Mouse (Mus musculus) hindbrain, embryonic 14.5 days (tissue): ENCODE measurements around the gene Itih5. TPM values are rescaled to one million over a fixed set of nuclear protein-coding genes. Genes with fewer than 3 reads are reported as not detected.

Source experiments
- ATAC-seq: fragments of 200-750 bp; cut with Nextera tagmentation; 2 replicates; pipeline ENCODE4 v1.8.0; 2017; ENCODE audit warnings: moderate number of reproducible peaks, mild to moderate bottlenecking, moderate TSS enrichment, moderate library complexity; ENCODE audit not compliant: low FRiP score
- DNase-seq: peaks from one replicate; pipeline ENCODE4 v3.0.0-alpha.2; 2015; ENCODE audit warnings: low spot score
- H3K27ac ChIP-seq: fragments of 300-500 bp; sonication (generic); 2 replicates; pipeline ENCODE4 v1.5.1; 2014; ENCODE audit warnings: mild to moderate bottlenecking, moderate library complexity
- H3K27me3 ChIP-seq: fragments of 300-500 bp; sonication (generic); 2 replicates; pipeline ENCODE4 v1.6.1; 2014; ENCODE audit warnings: mild to moderate bottlenecking, low read length, mixed read lengths; ENCODE audit not compliant: control insufficient read depth, insufficient read depth
- H3K36me3 ChIP-seq: fragments of 300-500 bp; sonication (generic); replicated peaks from 2 replicates; pipeline ENCODE4 v1.6.1; 2014; ENCODE audit not compliant: control insufficient read depth, insufficient read depth
- H3K4me1 ChIP-seq: fragments of 300-500 bp; sonication (generic); replicated peaks from 2 replicates; pipeline ENCODE4 v1.6.1; 2014; ENCODE audit warnings: antibody characterized with exemption, low read length, mixed read lengths; ENCODE audit not compliant: control insufficient read depth, insufficient read depth
- H3K4me2 ChIP-seq: fragments of 300-500 bp; sonication (generic); replicated peaks from 2 replicates; pipeline ENCODE4 v1.6.1; 2014; ENCODE audit warnings: mild to moderate bottlenecking, moderate library complexity
- H3K4me3 ChIP-seq: fragments of 300-500 bp; sonication (generic); replicated peaks from 2 replicates; pipeline ENCODE4 v1.5.1; 2014; ENCODE audit warnings: mild to moderate bottlenecking, low read length
- H3K9ac ChIP-seq: fragments of 300-500 bp; sonication (generic); 2 replicates; pipeline ENCODE4 v1.6.1; 2014
- H3K9me3 ChIP-seq: fragments of 300-500 bp; sonication (generic); 2 replicates; pipeline ENCODE4 v1.6.1; 2016; ENCODE audit warnings: low read length; ENCODE audit not compliant: control insufficient read depth
- WGBS: fragments of 180-500 bp; shearing (Covaris S2); extraction: QIAGEN DNeasy Blood & Tissue Kit; methylation state at CpG from one replicate; pipeline ENCODE4 v1.1.7; 2014; 5-methylcytosine and 5-hydroxymethylcytosine counted together
- polyA plus RNA-seq: library from polyadenylated mRNA; unstranded; fragments of >200 nt; fragmentation: Nextera tagmentation; extraction: Ambion mirVana; gene quantifications from 2 replicates; pipeline ENCODE4 v1.2.1, GENCODE M21; 2014

The Itih5 gene
- polyA plus RNA-seq, 1 experiment from 2014 or later = 10.4 TPM

DNA sequence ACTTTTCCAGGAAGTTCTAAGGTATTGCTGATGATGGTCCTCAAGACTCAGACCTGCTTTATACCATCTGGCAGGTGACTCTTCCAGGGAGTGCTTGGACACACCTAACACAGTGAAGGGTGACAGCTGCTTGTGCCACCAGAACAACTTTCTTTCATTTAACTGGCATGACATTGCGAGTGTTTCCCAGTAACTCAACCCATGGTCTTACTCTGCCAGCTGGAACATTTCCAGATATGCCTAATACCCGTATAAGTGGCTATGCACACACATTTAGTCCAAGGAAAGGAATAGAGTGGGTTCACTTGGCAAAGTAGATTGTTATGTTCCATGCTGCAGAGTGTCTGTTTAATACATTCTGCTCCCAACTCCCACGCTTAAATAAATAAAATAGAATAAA is 50.9 kb downstream of the Itih5 start:
- ATAC-seq = no peak

DNA sequence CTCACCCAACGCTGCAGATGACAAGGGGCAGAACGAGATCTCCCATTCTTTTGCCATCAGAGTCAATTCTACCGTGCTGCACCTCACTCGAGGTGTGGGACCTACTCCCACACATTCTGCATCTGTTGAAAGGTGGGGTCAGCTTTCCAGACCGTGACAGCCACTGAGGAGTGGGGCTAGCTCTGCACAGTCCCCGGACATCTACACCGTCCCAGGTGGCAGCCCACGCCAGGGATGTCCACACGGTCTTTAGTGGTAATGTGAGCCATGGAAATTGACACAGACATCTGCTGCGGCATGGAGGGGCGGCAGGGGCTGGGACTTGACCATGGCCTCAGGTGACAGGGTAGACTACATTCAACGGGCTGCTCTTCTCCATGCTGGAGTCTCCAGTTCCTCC is 60.1 kb downstream of the Itih5 start:
- 90% methylated on average over 12 of the region's 12 CpGs for WGBS
- H3K9ac ChIP-seq = no peak overlapping the region

More for the DNA sequence above, 50.9 kb downstream of the Itih5 start:
- 77% methylated on average over 3 of the region's 3 CpGs for WGBS
- H3K4me3 ChIP-seq = no peak overlapping the region
- no peak overlapping the region for H3K4me2 ChIP-seq
- no peak for DNase-seq
- H3K4me1 ChIP-seq = no peaks in the 10 kb centered on the region
- no peak overlapping the region for H3K9ac ChIP-seq
- no peaks in the 10 kb centered on the region for H3K36me3 ChIP-seq
- no peak overlapping the region for H3K27ac ChIP-seq
- no peaks in the 10 kb centered on the region for H3K9me3 ChIP-seq
- H3K27me3 ChIP-seq = no peaks in the 10 kb centered on the region

DNA sequence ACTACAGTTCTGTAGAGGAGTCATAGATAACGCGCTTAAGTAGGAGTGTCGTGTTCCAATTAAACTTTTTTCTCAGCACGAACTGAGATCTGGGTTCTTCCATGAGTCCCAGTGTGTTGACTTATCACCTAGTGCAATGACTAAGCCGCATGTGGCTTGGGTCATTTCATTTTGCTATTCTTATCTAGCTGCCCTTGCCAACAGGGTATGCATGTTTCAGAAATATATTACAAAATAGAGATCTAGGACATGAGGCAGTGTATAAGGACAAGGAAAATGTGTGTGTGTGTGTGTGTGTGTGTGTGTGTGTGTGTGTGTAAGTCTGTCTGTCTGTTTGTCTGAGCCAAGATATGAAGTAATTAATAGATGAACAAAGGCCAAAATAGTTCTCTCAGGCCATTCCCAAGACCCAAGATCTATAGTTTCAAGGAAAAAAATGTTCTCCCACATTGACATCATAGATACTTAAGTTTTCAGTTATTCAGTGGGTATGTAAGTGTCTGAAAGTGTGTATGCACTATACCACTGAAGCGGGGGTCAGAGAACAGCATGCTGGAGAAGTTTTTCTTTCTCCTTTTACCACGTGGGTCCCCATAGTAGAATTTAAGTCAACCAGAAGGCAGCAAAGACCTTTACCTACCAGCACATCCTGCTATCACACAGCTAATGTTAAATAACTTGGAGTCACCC is 62.6 kb downstream of the Itih5 start:
- peak; percentile 42; the same call in 1 of the 2 replicates for ATAC-seq
- H3K9me3 ChIP-seq = no peaks in the 10 kb centered on the region
- no peak for DNase-seq
- no peaks in the 10 kb centered on the region for H3K36me3 ChIP-seq
- no peak overlapping the region for H3K9ac ChIP-seq
- H3K27ac ChIP-seq = peak overlapping the region; percentile 35; the same call in 1 of the 2 replicates
- no peaks in the 10 kb centered on the region for H3K27me3 ChIP-seq
- WGBS = 84% methylated on average over 7 of the region's 7 CpGs
- H3K4me1 ChIP-seq = peaks cover 8% of the 10 kb centered on the region; the same call in 1 of the 2 replicates
- H3K4me2 ChIP-seq = no peak overlapping the region
- H3K4me3 ChIP-seq = no peak overlapping the region

More for the DNA sequence above, 60.1 kb downstream of the Itih5 start:
- Histone ChIP-seq H3K4me2 (no peak overlapping the region), H3K27ac (no peak overlapping the region), H3K4me3 (no peak overlapping the region), H3K27me3 (no peaks in the 10 kb centered on the region), H3K9me3 (no peaks in the 10 kb centered on the region), H3K4me1 (peaks cover 8% of the 10 kb centered on the region; the same call in 1 of the 2 replicates), H3K36me3 (no peaks in the 10 kb centered on the region)
- DNase-seq (no peak), ATAC-seq (no peak)

DNA sequence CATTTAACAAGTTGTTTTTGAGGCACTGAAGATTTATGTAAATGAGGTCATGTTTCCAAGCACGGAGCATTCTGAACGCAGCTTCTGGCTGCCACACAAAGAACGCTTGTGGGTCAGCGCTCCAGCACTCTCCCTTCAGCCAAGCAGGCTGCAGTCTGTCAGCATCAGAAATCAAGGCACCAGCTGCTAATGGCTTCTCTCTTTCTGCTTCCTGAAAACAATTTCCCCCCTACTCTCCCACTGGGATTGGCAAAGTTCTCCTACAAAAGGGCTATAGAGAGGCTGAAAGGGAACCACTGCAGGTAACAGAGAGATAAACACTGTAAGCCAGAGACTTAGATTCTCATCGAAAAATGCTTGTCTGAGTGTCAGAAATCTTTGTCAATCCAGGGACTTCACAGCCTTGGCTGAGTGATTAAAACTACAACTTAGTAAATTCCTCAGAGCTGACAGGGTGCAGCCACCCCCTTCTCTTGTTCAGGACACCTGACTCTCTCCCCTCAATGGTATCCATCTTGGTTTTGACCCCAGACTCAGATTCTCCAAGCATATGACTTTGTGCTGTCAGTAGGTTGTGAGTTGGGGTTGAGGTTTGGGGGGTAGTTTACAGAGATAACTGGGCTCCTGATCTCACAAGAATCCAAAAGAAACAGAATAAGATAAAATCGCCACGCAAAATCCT is 63.3 kb downstream of the Itih5 start:
- H3K4me2 ChIP-seq = no peak overlapping the region
- H3K9ac ChIP-seq = no peak overlapping the region
- no peaks in the 10 kb centered on the region for H3K36me3 ChIP-seq
- H3K9me3 ChIP-seq = no peaks in the 10 kb centered on the region
- H3K4me1 ChIP-seq = peaks cover 8% of the 10 kb centered on the region; the same call in 1 of the 2 replicates
- H3K27me3 ChIP-seq = no peaks in the 10 kb centered on the region
- H3K4me3 ChIP-seq = no peak overlapping the region
- ATAC-seq (peak; percentile 80; the same call in 1 of the 2 replicates), DNase-seq (peak; percentile 57)
- WGBS = 34% methylated on average over 7 of the region's 7 CpGs
- peak overlapping the region; percentile 55 for H3K27ac ChIP-seq

DNA sequence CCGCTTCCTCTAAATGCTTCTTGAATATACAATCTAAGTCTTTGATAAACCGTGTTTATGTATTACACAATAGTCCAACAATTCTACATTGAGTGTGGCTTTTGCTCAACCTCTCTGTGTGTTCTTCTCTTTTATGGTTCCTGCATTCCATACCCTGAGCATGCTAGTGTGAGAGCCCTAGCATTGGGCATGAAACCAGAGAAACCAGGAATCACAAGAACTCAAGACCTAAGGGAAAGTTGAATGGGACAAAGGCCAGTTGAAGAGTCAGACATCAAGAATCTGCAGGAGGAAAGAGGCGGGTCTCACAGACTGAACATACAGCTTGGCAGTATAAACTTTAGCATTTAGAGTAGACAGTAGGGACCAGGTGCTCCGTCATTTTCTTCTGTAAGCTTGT is 68.5 kb downstream of the Itih5 start:
- WGBS = 93% methylated on average over 4 of the region's 4 CpGs
- no peaks in the 10 kb centered on the region for H3K36me3 ChIP-seq
- no peaks in the 10 kb centered on the region for H3K27me3 ChIP-seq
- no peak overlapping the region for H3K9ac ChIP-seq
- H3K9me3 ChIP-seq = no peaks in the 10 kb centered on the region
- H3K4me2 ChIP-seq = no peak overlapping the region
- DNase-seq (no peak), ATAC-seq (no peak)
- H3K27ac ChIP-seq = no peak overlapping the region
- peaks cover under 1% of the 10 kb centered on the region; the same call in 1 of the 2 replicates for H3K4me1 ChIP-seq
- H3K4me3 ChIP-seq = no peak overlapping the region

DNA sequence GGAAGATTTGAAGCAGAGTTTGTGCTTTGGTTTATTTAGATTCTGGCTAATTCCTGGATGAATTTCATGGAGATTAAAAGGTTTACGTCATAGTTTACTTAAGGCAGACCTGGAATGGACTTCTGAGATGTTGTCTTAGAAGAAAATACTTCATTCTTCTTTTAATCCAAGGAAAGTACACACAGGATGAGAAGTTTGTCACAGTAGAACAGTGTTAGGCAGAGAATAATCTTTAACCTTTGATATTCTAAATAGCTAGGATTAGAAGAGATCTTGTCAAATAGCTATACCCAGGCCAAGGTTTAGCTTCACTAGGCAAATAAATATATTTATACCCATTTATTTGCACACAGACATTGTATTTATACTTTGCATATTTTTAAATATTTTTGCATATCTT is 73.5 kb downstream of the Itih5 start:
- DNase-seq (no peak), ATAC-seq (no peak)
- no peak overlapping the region for H3K9ac ChIP-seq
- H3K27me3 ChIP-seq = no peaks in the 10 kb centered on the region
- H3K4me2 ChIP-seq = no peak overlapping the region
- H3K36me3 ChIP-seq = no peaks in the 10 kb centered on the region
- no peak overlapping the region for H3K4me3 ChIP-seq
- no peak overlapping the region for H3K27ac ChIP-seq
- H3K4me1 ChIP-seq = no peaks in the 10 kb centered on the region
- H3K9me3 ChIP-seq = no peaks in the 10 kb centered on the region
- WGBS = 90% methylated on average over 1 of the region's 1 CpGs

DNA sequence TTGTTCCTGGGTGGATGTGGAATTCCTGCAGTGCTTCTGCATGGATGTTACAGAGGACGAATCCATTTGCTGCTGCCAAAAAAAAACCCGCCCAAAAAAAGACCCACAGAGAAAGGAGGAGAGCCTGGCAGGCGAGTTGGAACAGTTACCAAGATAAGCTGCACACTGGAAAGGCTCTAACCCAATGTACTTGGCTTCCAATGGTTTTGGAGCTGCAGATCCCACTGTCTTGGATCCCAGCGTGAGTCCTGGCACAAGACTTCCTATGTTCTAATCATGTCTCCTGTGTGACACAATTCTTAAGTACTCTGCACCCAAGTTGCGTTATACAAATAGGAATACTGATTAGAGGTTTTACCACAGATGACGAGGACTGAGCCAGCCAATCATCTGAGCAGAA is 78.6 kb downstream of the Itih5 start:
- WGBS = 76% methylated on average over 6 of the region's 6 CpGs
- Histone ChIP-seq H3K4me2 (no peak overlapping the region), H3K27me3 (no peaks in the 10 kb centered on the region), H3K9me3 (no peaks in the 10 kb centered on the region), H3K9ac (no peak overlapping the region), H3K36me3 (no peaks in the 10 kb centered on the region), H3K4me1 (no peaks in the 10 kb centered on the region), H3K4me3 (no peak overlapping the region), H3K27ac (no peak overlapping the region)
- DNase-seq = no peak
- ATAC-seq = no peak

DNA sequence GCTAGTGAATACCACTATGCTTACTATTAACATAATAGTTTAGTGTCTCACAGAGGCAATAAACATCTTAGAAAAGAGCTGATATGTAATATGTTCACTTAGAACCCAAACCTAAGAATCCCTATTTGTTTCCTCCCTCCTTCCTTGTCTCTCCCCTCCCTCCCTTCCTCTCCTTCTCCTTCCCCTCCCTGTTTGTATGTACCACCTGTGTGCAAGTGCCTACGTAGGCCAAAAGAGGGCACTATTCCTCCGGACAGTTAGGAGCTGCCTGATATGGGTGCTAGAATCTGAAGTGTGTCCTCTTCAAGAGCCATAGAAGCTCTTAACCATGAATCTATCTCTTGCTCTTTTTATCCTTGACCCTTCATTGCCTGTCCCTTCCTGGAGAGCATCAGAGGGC is 83.2 kb downstream of the Itih5 start:
- DNase-seq (no peak), ATAC-seq (no peak)
- no peaks in the 10 kb centered on the region for H3K4me1 ChIP-seq
- no peak overlapping the region for H3K9ac ChIP-seq
- H3K4me2 ChIP-seq = no peak overlapping the region
- 93% methylated on average over 2 of the region's 2 CpGs for WGBS
- H3K4me3 ChIP-seq = no peak overlapping the region
- no peaks in the 10 kb centered on the region for H3K9me3 ChIP-seq
- H3K27ac ChIP-seq = no peak overlapping the region
- H3K36me3 ChIP-seq = no peaks in the 10 kb centered on the region
- no peaks in the 10 kb centered on the region for H3K27me3 ChIP-seq

DNA sequence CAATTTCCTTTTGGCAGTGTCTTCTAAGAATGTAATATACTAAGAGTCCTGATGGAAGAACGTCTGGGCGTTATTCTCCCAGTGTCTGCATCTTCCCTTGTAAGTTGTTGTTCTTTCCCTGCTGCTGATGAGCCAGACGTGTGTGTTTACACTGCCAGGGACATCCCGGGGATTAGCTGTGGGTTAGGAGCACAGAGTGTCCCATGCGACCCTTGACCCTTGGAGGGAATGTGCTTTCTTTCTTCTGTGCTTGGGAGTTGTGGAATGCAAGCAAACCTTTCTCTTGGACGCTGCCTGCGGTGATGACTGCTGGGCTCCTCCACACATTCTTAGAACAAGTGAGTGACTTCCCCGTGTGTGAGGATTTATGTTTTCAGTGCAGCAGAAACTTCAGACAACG is 89.6 kb downstream of the Itih5 start:
- Histone ChIP-seq H3K4me1 (no peaks in the 10 kb centered on the region), H3K9ac (no peak overlapping the region), H3K9me3 (no peaks in the 10 kb centered on the region), H3K4me3 (no peak overlapping the region), H3K36me3 (no peaks in the 10 kb centered on the region), H3K27me3 (no peaks in the 10 kb centered on the region), H3K4me2 (no peak overlapping the region), H3K27ac (no peak overlapping the region)
- 3% methylated on average over 9 of the region's 9 CpGs for WGBS
- DNase-seq = no peak
- no peak for ATAC-seq
